Mouse (Mus musculus) limb, embryonic 14.5 days (tissue): ENCODE results near the gene Nrcam. TPM values are rescaled to one million over a fixed set of nuclear protein-coding genes. Genes with fewer than 3 reads are reported as not detected.

ENCODE experiments used
- ATAC-seq: fragments of 200-750 bp; cut with Nextera tagmentation; 2 replicates; pipeline ENCODE4 v1.8.0; 2017; ENCODE audit warnings: low read depth, moderate number of reproducible peaks, moderate TSS enrichment; ENCODE audit not compliant: low FRiP score
- DNase-seq: peaks from one replicate; pipeline ENCODE4 v3.0.0-alpha.2; 2015; ENCODE audit warnings: low spot score
- H3K27ac ChIP-seq: fragments of 300-500 bp; sonication (generic); replicated peaks from 2 replicates; pipeline ENCODE4 v1.5.1; 2014; ENCODE audit warnings: low read depth, mild to moderate bottlenecking, low read length, moderate library complexity, mixed read lengths
- H3K27me3 ChIP-seq: fragments of 300-500 bp; sonication (generic); 2 replicates; pipeline ENCODE4 v1.6.1; 2014; ENCODE audit warnings: low read length, mixed read lengths; ENCODE audit not compliant: control insufficient read depth, insufficient read depth
- H3K36me3 ChIP-seq: fragments of 300-500 bp; sonication (generic); 2 replicates; pipeline ENCODE4 v1.6.1; 2014; ENCODE audit warnings: mild to moderate bottlenecking, low read length, moderate library complexity, mixed read lengths; ENCODE audit not compliant: control insufficient read depth, insufficient read depth
- H3K4me1 ChIP-seq: fragments of 300-500 bp; sonication (generic); 2 replicates; pipeline ENCODE4 v1.6.1; 2014; ENCODE audit warnings: antibody characterized with exemption, low read length, mixed read lengths; ENCODE audit not compliant: control insufficient read depth, insufficient read depth
- H3K4me2 ChIP-seq: fragments of 300-500 bp; sonication (generic); replicated peaks from 2 replicates; pipeline ENCODE4 v1.6.1; 2014; ENCODE audit warnings: low read depth, mild to moderate bottlenecking, low read length, moderate library complexity; ENCODE audit not compliant: severe bottlenecking
- H3K4me3 ChIP-seq: fragments of 300-500 bp; sonication (generic); replicated peaks from 2 replicates; pipeline ENCODE4 v1.5.1; 2014; ENCODE audit warnings: low read length
- H3K9ac ChIP-seq: fragments of 300-500 bp; sonication (generic); 2 replicates; pipeline ENCODE4 v1.6.1; 2014; ENCODE audit warnings: mild to moderate bottlenecking, low read depth, low read length, moderate library complexity; ENCODE audit not compliant: severe bottlenecking
- H3K9me3 ChIP-seq: fragments of 300-500 bp; sonication (generic); 2 replicates; pipeline ENCODE4 v1.6.1; 2016; ENCODE audit warnings: low read length; ENCODE audit not compliant: control insufficient read depth
- POLR2A ChIP-seq: fragments of 200-500 bp; IDR thresholded peaks from 2 replicates; pipeline ENCODE4 v1.8.0; 2012; ENCODE audit warnings: inconsistent platforms, mild to moderate bottlenecking, moderate library complexity, borderline replicate concordance; ENCODE audit not compliant: insufficient read depth, insufficient read length; ENCODE audit errors: extremely low read depth
- WGBS: fragments of 180-500 bp; shearing (Covaris S2); extraction: QIAGEN DNeasy Blood & Tissue Kit; methylation state at CpG from one replicate; pipeline ENCODE4 v1.1.7; 2014; 5-methylcytosine and 5-hydroxymethylcytosine counted together
- polyA plus RNA-seq, 2 experiments: library from polyadenylated mRNA; depleted of rRNA in 1 of 2; stranded (reverse) in 1 of 2; unstranded in 1 of 2; fragments of >200 nt; fragmentation: Nextera tagmentation in 1 of 2; extraction: Ambion mirVana in 1 of 2; gene quantifications; 2 replicates each; pipeline versions ENCODE4 v1.2.1 to v1.2.3; 2012 to 2014

The Nrcam gene
- polyA plus RNA-seq, 2 experiments, result 1.6 to 4.0 TPM

DNA sequence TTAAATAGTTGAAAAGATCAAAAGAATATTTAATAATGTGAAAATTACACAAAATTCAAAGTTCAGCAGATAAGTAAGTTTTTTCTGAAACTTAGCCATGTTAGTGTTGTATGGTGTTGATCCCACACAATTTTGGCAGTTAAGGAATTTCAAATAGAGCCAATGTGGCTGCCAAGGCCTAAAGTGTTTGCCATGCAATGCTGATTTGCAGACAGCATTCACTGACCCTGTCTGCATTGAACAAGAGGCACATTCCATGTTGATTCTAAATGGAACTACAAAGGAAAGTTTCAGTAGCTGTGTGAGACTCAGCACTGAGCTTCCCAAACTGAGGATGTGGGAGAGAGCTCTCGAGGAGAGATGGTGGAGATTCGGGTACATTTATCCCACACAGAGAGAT, 169.1 kb downstream of the Nrcam start:
- H3K27me3 ChIP-seq, result no peaks in the 10 kb centered on the region
- TF ChIP-seq POLR2A, result no peak
- whole genome bisulfite sequencing, result 78% methylated on average over 2 of the region's 2 CpGs
- H3K4me3 ChIP-seq, result no peak overlapping the region
- no peak overlapping the region for H3K4me2 ChIP-seq
- H3K9ac ChIP-seq, result no peak overlapping the region
- H3K27ac ChIP-seq, result no peak overlapping the region
- no peaks in the 10 kb centered on the region for H3K36me3 ChIP-seq
- no peaks in the 10 kb centered on the region for H3K4me1 ChIP-seq
- ATAC-seq (no peak), DNase-seq (no peak)
- no peaks in the 10 kb centered on the region for H3K9me3 ChIP-seq

DNA sequence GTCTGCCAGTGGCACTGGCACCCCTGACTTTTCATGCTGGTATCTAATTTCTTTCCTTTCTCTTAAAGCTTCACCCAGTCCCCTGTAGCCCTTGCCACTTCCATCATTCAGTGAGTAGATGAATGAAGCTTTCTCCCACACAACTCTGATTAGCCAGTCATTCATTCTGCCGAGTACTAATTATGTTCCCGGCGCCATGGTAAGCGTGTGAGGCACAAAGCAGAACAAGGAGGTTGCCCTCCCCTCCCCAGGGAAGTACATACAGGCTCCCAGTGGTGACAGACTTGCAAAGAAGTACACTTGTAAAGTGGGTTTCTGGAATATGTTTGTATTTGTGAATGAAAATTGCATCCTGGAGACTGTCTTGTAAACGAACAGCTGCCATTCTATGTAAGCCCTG, 170.2 kb downstream of the Nrcam start:
- no peak overlapping the region for H3K9ac ChIP-seq
- DNase-seq (no peak), ATAC-seq (no peak)
- WGBS, result 67% methylated on average over 5 of the region's 5 CpGs
- H3K36me3 ChIP-seq, result no peaks in the 10 kb centered on the region
- TF ChIP-seq POLR2A, result no peak
- H3K9me3 ChIP-seq, result no peaks in the 10 kb centered on the region
- H3K4me2 ChIP-seq, result no peak overlapping the region
- no peaks in the 10 kb centered on the region for H3K4me1 ChIP-seq
- no peak overlapping the region for H3K27ac ChIP-seq
- no peak overlapping the region for H3K4me3 ChIP-seq
- H3K27me3 ChIP-seq, result no peaks in the 10 kb centered on the region

DNA sequence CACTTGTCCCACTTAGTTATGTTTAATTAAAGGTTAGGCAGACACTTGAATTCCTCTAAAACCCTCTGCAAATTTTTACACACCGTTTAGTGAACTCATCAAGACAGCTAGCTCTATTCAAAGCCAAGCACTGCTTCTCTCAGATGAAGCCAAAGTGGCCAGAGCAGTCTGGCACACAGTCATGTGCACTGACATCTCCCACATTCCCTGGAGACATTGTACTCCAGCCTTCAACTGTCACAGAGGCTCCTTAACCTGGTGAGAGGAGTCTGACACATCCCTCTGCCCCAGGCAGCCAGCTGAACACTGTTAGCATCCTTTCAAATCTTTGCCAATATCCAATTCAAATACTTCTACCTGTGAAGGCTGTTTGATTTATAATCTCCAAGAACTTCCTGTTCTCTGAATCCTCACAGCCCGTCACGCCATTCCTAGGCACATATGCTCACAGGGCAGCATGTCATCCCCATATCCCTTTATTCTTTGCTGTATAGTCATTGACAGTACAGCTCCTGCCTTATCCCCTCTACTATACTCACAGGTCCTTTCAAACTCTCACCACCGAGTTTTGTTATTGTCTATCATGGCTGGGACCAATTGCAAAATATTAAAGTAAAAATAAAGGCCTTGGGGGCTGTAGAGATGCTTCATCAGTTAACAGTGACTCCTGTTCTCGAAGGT, 173.3 kb downstream of the Nrcam start:
- TF ChIP-seq POLR2A, result no peak
- Histone ChIP-seq H3K4me1 (no peaks in the 10 kb centered on the region), H3K27ac (no peak overlapping the region), H3K4me2 (no peak overlapping the region), H3K9ac (no peak overlapping the region), H3K4me3 (no peak overlapping the region), H3K27me3 (no peaks in the 10 kb centered on the region), H3K9me3 (no peaks in the 10 kb centered on the region), H3K36me3 (no peaks in the 10 kb centered on the region)
- ATAC-seq (no peak), DNase-seq (no peak)
- WGBS, result 64% methylated on average over 5 of the region's 5 CpGs

GRCm38 (mm10) chr12:44503737-44504136, 175.1 kb downstream of the Nrcam start:
- no peak for DNase-seq
- 81% methylated on average over 4 of the region's 4 CpGs for WGBS

GRCm38 (mm10) chr12:44508635-44509034, 179.9 kb downstream of the Nrcam start:
- 84% methylated on average over 3 of the region's 3 CpGs for WGBS
- no peak overlapping the region for H3K27ac ChIP-seq

More at GRCm38 (mm10) chr12:44503737-44504136, 175.1 kb downstream of the Nrcam start:
- no peak for ATAC-seq
- no peak overlapping the region for H3K4me2 ChIP-seq
- no peaks in the 10 kb centered on the region for H3K4me1 ChIP-seq
- TF ChIP-seq POLR2A, result no peak
- no peak overlapping the region for H3K9ac ChIP-seq
- H3K27me3 ChIP-seq, result no peaks in the 10 kb centered on the region
- no peak overlapping the region for H3K4me3 ChIP-seq
- no peaks in the 10 kb centered on the region for H3K9me3 ChIP-seq
- H3K36me3 ChIP-seq, result no peaks in the 10 kb centered on the region
- H3K27ac ChIP-seq, result no peak overlapping the region

More at GRCm38 (mm10) chr12:44508635-44509034, 179.9 kb downstream of the Nrcam start:
- no peaks in the 10 kb centered on the region for H3K36me3 ChIP-seq
- H3K4me2 ChIP-seq, result no peak overlapping the region
- H3K9me3 ChIP-seq, result no peaks in the 10 kb centered on the region
- no peaks in the 10 kb centered on the region for H3K4me1 ChIP-seq
- no peak for DNase-seq
- no peak overlapping the region for H3K4me3 ChIP-seq
- H3K9ac ChIP-seq, result no peak overlapping the region
- no peaks in the 10 kb centered on the region for H3K27me3 ChIP-seq
- TF ChIP-seq POLR2A, result no peak
- no peak for ATAC-seq
